Mouse (Mus musculus) intestine, embryonic 14.5 days (tissue): ENCODE data around the gene 4930467E23Rik. TPM values are rescaled to one million over a fixed set of nuclear protein-coding genes. Genes with fewer than 3 reads are reported as not detected.
"Not testable (repeated sequence)": the region's sequence is repeated elsewhere in the genome, so short reads cannot be mapped to it uniquely, and the experiment has no call there.

Experiments
- ATAC-seq: fragments of 200-750 bp; cut with Nextera tagmentation; replicated peaks from 2 replicates; pipeline ENCODE4 v1.8.0; 2017; ENCODE audit warnings: low read depth, moderate number of reproducible peaks, moderate TSS enrichment, moderate library complexity; ENCODE audit not compliant: low FRiP score, low TSS enrichment
- DNase-seq: peaks from one replicate; pipeline ENCODE4 v3.0.0-alpha.2; 2018; ENCODE audit warnings: low spot score
- H3K27ac ChIP-seq: fragments of 300-500 bp; sonication (generic); 2 replicates; pipeline ENCODE4 v1.5.1; 2014; ENCODE audit warnings: low read depth, mild to moderate bottlenecking, control low read depth
- H3K27me3 ChIP-seq: fragments of 300-500 bp; sonication (generic); replicated peaks from 2 replicates; pipeline ENCODE4 v1.6.1; 2014; ENCODE audit warnings: low read length, control low read depth; ENCODE audit not compliant: control insufficient read depth, insufficient read depth
- H3K36me3 ChIP-seq: fragments of 300-500 bp; sonication (generic); 2 replicates; pipeline ENCODE4 v1.6.1; 2014; ENCODE audit warnings: low read length, control low read depth; ENCODE audit not compliant: control insufficient read depth, insufficient read depth
- H3K4me1 ChIP-seq: fragments of 300-500 bp; sonication (generic); replicated peaks from 2 replicates; pipeline ENCODE4 v1.6.1; 2014; ENCODE audit warnings: low read length, control low read depth, mixed read lengths; ENCODE audit not compliant: control insufficient read depth, insufficient read depth
- H3K4me2 ChIP-seq: fragments of 300-500 bp; sonication (generic); 2 replicates; pipeline ENCODE4 v1.6.1; 2014; ENCODE audit warnings: low read length
- H3K4me3 ChIP-seq: fragments of 300-500 bp; sonication (generic); 2 replicates; pipeline ENCODE4 v1.5.1; 2014; ENCODE audit warnings: low read depth, low read length, control low read depth, mixed read lengths
- H3K9ac ChIP-seq: fragments of 300-500 bp; sonication (generic); 2 replicates; pipeline ENCODE4 v1.6.1; 2014; ENCODE audit warnings: mild to moderate bottlenecking, low read length
- H3K9me3 ChIP-seq: fragments of 300-500 bp; sonication (generic); 2 replicates; pipeline ENCODE4 v1.6.1; 2016; ENCODE audit warnings: low read length, control low read depth; ENCODE audit not compliant: control insufficient read depth
- WGBS: fragments of 180-500 bp; shearing (Covaris S2); extraction: QIAGEN DNeasy Blood & Tissue Kit; methylation state at CpG from one replicate; pipeline ENCODE4 v1.1.7; 2014; 5-methylcytosine and 5-hydroxymethylcytosine counted together
- polyA plus RNA-seq: library from polyadenylated mRNA; unstranded; fragments of >200 nt; fragmentation: Nextera tagmentation; extraction: Ambion mirVana; gene quantifications from 2 replicates; pipeline ENCODE4 v1.2.1, GENCODE M21; 2014

The 4930467E23Rik gene
- polyA plus RNA-seq, 1 experiment from 2014 or later = 0.42 TPM

DNA sequence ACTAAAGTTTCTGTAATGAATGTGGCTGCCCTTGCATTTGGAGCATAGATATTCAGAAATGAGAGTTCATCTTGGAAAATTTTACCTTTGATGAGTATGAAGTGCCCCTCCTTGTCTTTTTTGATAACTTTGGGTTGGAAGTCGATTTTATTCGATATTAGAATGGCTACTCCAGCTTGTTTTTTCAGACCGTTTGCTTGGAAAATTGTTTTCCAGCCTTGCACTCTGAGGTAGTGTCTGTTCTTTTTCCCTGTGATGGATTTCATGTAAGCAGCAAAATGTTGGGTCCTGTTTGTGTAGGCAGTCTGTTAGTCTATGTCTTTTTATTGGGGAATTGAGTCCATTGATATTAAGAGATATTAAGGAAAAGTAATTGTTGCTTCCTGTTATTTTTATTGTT lies 14.1 kb upstream of the 4930467E23Rik start:
- H3K36me3 ChIP-seq, H3K9me3 ChIP-seq, ATAC-seq, H3K4me1 ChIP-seq, H3K27me3 ChIP-seq, H3K4me2 ChIP-seq, H3K27ac ChIP-seq, H3K9ac ChIP-seq, DNase-seq, H3K4me3 ChIP-seq: not testable (repeated sequence)
- WGBS = 100% methylated on average over 3 of the region's 3 CpGs

DNA sequence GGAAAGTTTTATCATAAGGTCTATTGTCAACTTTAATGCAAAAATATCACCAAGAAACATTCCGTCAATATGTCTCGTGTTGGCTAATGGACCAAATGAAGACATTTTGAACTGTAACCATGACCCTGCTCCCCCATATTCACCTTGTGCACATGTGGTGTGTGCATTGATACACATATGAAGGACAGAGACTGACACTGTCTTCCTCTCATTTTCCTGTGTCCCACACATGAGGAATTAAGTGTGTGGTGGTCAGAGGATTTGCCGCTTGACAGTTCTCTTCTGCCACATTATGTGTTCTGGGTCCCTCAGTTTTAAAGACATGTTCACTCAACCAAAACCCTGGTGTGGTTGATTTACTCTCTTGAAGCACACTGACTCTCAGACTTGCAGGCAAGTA lies 11.5 kb upstream of the 4930467E23Rik start:
- H3K9me3 ChIP-seq, H3K4me1 ChIP-seq, H3K27me3 ChIP-seq, H3K9ac ChIP-seq, H3K36me3 ChIP-seq, H3K4me2 ChIP-seq, ATAC-seq, DNase-seq, H3K27ac ChIP-seq, H3K4me3 ChIP-seq: not testable (repeated sequence)
- 94% methylated on average over 3 of the region's 3 CpGs for WGBS

DNA sequence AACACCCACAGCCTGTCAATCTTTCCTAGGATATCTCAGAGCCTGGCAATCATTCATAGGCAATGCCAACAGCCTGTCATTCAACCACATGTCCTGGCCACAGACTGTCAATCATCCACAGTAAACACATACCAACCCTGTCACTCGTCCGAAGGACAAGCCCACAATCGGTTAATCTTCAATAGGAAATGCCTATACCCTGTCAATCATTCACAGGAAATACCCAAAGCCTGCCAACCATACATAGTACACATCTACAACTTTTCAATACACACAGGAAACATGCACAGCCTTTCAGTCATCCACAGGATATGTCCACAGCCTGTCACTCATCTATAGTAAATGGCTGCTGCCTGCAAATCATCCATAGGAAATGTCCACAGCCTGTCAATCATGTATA lies 9.9 kb upstream of the 4930467E23Rik start:
- not testable (repeated sequence) for H3K9ac ChIP-seq, H3K27me3 ChIP-seq, H3K27ac ChIP-seq, H3K4me3 ChIP-seq, H3K4me2 ChIP-seq, H3K4me1 ChIP-seq, DNase-seq, H3K36me3 ChIP-seq, ATAC-seq, H3K9me3 ChIP-seq
- WGBS = 69% methylated on average over 3 of the region's 3 CpGs

DNA sequence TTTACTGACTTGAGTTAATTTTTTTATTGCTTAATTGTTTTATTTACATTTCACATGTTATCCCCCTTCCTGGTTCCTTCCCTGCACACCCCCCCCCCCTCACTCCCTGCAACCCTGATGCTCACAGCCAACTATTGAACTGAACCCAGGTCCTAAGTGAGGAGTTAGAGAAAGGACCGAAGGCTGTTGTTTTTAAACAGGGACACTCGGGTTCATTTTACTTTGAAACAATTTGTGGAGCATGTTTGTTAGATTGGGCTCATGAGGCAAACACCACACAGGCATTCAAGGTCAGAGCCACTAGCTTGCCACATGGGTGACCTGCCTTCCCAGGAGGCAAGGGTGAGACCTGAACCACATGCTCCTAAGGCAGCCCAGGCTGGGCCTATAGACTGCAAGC lies 4.5 kb upstream of the 4930467E23Rik start:
- not testable (repeated sequence) for H3K36me3 ChIP-seq, H3K4me1 ChIP-seq, H3K27ac ChIP-seq, H3K4me3 ChIP-seq, H3K9me3 ChIP-seq, H3K27me3 ChIP-seq, DNase-seq, H3K9ac ChIP-seq, H3K4me2 ChIP-seq, ATAC-seq
- WGBS = 56% methylated on average over 2 of the region's 2 CpGs

DNA sequence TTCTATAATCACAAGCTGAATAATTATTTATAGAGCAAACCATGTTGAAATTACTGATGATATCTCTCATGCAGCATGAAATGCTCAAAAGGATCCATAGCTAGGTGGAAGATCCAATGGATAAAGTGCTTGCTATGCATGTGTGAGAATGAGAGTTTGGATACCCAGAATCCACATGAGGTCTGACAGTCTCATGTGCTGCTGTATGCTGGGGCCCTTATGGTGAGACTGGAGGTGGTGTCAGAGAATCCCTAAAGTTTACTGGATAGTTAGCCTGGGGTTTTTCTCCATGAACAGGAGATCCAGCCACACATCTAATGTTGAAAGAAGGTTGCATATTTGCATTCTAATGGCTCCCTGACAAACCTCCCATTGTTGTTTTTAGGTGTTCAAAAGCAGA lies 22.4 kb downstream of the 4930467E23Rik start:
- H3K36me3 ChIP-seq, DNase-seq, H3K4me2 ChIP-seq, H3K9me3 ChIP-seq, H3K4me1 ChIP-seq, H3K27me3 ChIP-seq, H3K27ac ChIP-seq, H3K4me3 ChIP-seq, ATAC-seq, H3K9ac ChIP-seq: not testable (repeated sequence)

DNA sequence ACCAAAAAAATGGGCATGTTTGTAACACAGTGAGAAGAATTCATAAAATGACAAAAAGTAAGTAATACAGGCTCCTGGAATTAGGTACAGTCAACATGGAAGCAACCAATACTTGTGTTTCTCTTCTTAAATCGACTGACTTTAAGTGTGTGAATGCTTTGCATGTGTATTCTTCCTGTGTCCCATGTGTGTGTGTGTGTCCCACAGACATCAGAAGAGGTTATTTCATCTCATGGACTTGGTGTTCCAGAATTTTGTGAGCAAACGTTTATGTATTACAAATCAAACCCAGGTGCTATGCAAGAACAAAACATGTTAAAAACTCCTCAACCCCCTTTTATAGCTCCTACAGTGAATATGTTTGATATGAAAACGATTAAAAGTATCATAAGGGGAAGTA lies 24.8 kb downstream of the 4930467E23Rik start:
- whole genome bisulfite sequencing = 76% methylated on average over 2 of the region's 3 CpGs
- not testable (repeated sequence) for H3K27ac ChIP-seq, H3K4me1 ChIP-seq, H3K27me3 ChIP-seq, H3K4me3 ChIP-seq, H3K36me3 ChIP-seq, H3K4me2 ChIP-seq, H3K9ac ChIP-seq, ATAC-seq, H3K9me3 ChIP-seq, DNase-seq

DNA sequence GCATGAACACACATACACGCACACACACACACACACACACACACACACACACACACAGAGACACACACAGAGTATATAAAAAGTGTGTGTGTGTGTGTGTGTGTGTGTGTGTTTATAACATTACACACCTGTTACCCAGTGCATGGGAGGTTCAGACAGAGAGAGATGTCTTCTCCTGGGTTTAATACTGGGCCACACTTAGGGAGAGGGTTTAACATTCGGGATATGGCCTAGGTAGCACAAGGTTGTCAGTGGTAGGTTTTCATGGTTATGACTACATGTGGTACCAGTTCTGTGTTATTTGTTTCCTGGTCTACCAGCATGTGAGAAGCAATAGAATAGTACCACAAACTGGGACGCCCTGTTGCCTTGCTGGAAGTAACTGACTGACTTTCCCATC lies 25.6 kb downstream of the 4930467E23Rik start:
- H3K4me3 ChIP-seq, H3K27me3 ChIP-seq, H3K27ac ChIP-seq, DNase-seq, H3K36me3 ChIP-seq, H3K4me2 ChIP-seq, H3K9ac ChIP-seq, ATAC-seq, H3K4me1 ChIP-seq, H3K9me3 ChIP-seq: not testable (repeated sequence)
- 69% methylated on average over 3 of the region's 3 CpGs for whole genome bisulfite sequencing

DNA sequence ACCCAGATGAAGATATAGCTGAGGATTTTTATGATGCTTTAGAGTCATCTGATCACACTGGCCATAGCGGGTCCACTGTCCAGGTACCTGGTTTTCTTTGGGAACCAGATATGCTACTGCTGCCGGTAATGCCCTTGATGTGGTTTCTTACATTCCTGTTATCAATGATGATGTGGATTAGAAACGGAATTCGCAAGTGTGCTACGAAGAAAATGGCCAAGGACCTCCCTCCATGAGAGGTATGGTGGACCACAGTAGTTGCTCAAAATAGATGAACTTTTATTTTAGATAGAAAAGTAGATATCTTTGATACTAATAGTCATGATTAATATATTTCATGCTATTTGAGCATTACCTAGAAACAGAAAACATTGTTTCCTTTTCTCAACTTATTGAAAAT lies 32.3 kb downstream of the 4930467E23Rik start:
- H3K9ac ChIP-seq, H3K27ac ChIP-seq, H3K4me3 ChIP-seq, H3K9me3 ChIP-seq, H3K36me3 ChIP-seq, H3K4me1 ChIP-seq, DNase-seq, H3K27me3 ChIP-seq, ATAC-seq, H3K4me2 ChIP-seq: not testable (repeated sequence)
- 88% methylated on average over 5 of the region's 5 CpGs for WGBS

DNA sequence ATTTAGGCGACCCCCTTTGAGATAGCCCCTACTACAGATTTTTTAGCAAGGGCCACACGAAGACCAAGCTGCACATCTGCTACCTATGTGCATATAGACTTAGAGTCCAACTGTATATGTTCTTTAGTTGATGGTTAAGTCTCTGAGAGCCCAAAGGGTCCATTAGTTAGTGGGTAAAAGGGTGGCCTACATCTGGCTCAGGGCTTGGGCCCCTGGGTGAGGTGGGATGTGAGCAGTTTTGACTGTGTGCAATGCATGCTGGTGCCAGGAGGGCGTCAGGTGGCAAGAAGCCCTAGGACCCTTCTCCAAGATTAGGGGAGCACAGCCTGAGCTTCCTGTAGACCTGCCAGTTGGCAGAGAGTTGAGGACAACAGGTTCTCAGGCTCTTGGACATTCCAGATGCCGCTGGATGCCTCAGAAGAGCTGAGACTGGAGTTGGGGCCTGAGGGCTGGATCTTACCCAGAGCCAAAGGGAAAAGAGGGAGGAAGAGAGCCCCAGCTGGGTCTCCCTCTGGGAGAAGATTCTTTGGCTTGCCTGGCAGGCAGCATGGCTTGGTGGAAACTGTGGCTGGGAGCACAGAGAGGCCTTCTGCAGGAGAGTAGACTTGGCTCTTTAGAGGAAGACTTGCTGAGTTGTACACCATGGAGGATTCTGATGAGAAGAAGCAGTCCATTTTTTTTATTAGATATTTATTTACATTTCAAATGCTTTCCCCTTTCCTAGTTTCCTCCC lies 33.6 kb downstream of the 4930467E23Rik start:
- not testable (repeated sequence) for H3K9me3 ChIP-seq, H3K4me3 ChIP-seq, H3K4me1 ChIP-seq, H3K27me3 ChIP-seq, H3K27ac ChIP-seq, DNase-seq, H3K9ac ChIP-seq, H3K36me3 ChIP-seq, H3K4me2 ChIP-seq, ATAC-seq
- 58% methylated on average over 4 of the region's 4 CpGs for WGBS
